Mouse (Mus musculus): ENCODE data around the gene Tle2. TPM values are rescaled to one million over a fixed set of nuclear protein-coding genes. Genes with fewer than 3 reads are reported as not detected.

Gene Tle2
- polyA plus RNA-seq, 1 experiment from 2014 or later: 27.5 TPM

- H3K9ac ChIP-seq: peak overlapping the region; percentile 60
- H3K4me2 ChIP-seq: peak overlapping the region; percentile 85
- no peak for TF ChIP-seq CTCF (IDR thresholded peaks at IDR 0.05; ENCODE audit: low read depth)
- no peaks in the 10 kb centered on the region for H3K9me3 ChIP-seq (ENCODE audit: low read depth, low read length)
- DNase-seq (peak; percentile 95), ATAC-seq (ENCODE audit: insufficient read depth) (peak; percentile 94)
- H3K4me1 ChIP-seq (ENCODE audit: insufficient read depth): peaks cover 2% of the 10 kb centered on the region; the same call in 1 of the 2 replicates
- H3K4me3 ChIP-seq (ENCODE audit: low read depth, low read length): peak overlapping the region; percentile 47
- H3K36me3 ChIP-seq (ENCODE audit: insufficient read depth): no peaks in the 10 kb centered on the region
- H3K27me3 ChIP-seq (ENCODE audit: insufficient read depth, low read length): no peaks in the 10 kb centered on the region
- H3K27ac ChIP-seq (ENCODE audit: low read depth): peak overlapping the region; percentile 73; the same call in 1 of the 2 replicates
- WGBS: 2% methylated on average over 37 of the region's 37 CpGs
Measured at GRCm38 (mm10) chr10:81633253-81634099, 59.1 kb downstream of the Tle2 start.

GRCm38 (mm10) chr10:81636338-81636737 is 62.0 kb downstream of the Tle2 start:
- ATAC-seq (ENCODE audit: insufficient read depth) (no peak), DNase-seq (no peak)
- 19% methylated on average over 8 of the region's 8 CpGs for WGBS
- Histone ChIP-seq H3K36me3 (ENCODE audit: insufficient read depth) (no peaks in the 10 kb centered on the region), H3K27me3 (ENCODE audit: insufficient read depth, low read length) (no peaks in the 10 kb centered on the region), H3K9ac (no peak overlapping the region), H3K9me3 (ENCODE audit: low read depth, low read length) (no peaks in the 10 kb centered on the region), H3K4me3 (ENCODE audit: low read depth, low read length) (no peak overlapping the region), H3K4me1 (ENCODE audit: insufficient read depth) (peaks cover 2% of the 10 kb centered on the region; the same call in 1 of the 2 replicates), H3K4me2 (no peak overlapping the region), H3K27ac (ENCODE audit: low read depth) (no peak overlapping the region)
- TF ChIP-seq CTCF (IDR thresholded peaks at IDR 0.05; ENCODE audit: low read depth): no peak

GRCm38 (mm10) chr10:81638101-81638500 is 63.7 kb downstream of the Tle2 start:
- Histone ChIP-seq H3K9ac (no peak overlapping the region), H3K4me2 (no peak overlapping the region), H3K27me3 (ENCODE audit: insufficient read depth, low read length) (no peaks in the 10 kb centered on the region), H3K9me3 (ENCODE audit: low read depth, low read length) (no peaks in the 10 kb centered on the region), H3K4me1 (ENCODE audit: insufficient read depth) (peaks cover 7% of the 10 kb centered on the region; the same call in 1 of the 2 replicates), H3K36me3 (ENCODE audit: insufficient read depth) (no peaks in the 10 kb centered on the region), H3K27ac (ENCODE audit: low read depth) (no peak overlapping the region), H3K4me3 (ENCODE audit: low read depth, low read length) (no peak overlapping the region)
- no peak for DNase-seq
- no peak for TF ChIP-seq CTCF (IDR thresholded peaks at IDR 0.05; ENCODE audit: low read depth)
- WGBS: 66% methylated on average over 6 of the region's 6 CpGs
- no peak for ATAC-seq (ENCODE audit: insufficient read depth)

Other genes with a start within 250 kb of the Tle2 start
- 13.6 and 15.0 TPM in 2 replicates for gene Tbxa2r, start 245.8 kb upstream of the Tle2 start, polyA plus RNA-seq (2014; fragmentation: Nextera tagmentation; extraction: Ambion mirVana)
- 0.05 and 0.08 TPM in 2 replicates for gene Gipc3, start 231.3 kb upstream of the Tle2 start, polyA plus RNA-seq (2014; fragmentation: Nextera tagmentation; extraction: Ambion mirVana)
- gene Hmg20b, start 224.1 kb upstream of the Tle2 start, polyA plus RNA-seq (2014; fragmentation: Nextera tagmentation; extraction: Ambion mirVana): 98.7 and 105 TPM in 2 replicates
- 7.7 and 8.5 TPM in 2 replicates for gene Mfsd12, start 217.1 kb upstream of the Tle2 start, polyA plus RNA-seq (2014; fragmentation: Nextera tagmentation; extraction: Ambion mirVana)
- gene 4930404N11Rik, start 208.7 kb upstream of the Tle2 start, polyA plus RNA-seq (2014; fragmentation: Nextera tagmentation; extraction: Ambion mirVana): 0.65 and 0.92 TPM in 2 replicates
- gene Fzr1, start 196.0 kb upstream of the Tle2 start, polyA plus RNA-seq (2014; fragmentation: Nextera tagmentation; extraction: Ambion mirVana): 109 and 116 TPM in 2 replicates
- 57.5 and 67.0 TPM in 2 replicates for gene Dohh, start 190.1 kb upstream of the Tle2 start, polyA plus RNA-seq (2014; fragmentation: Nextera tagmentation; extraction: Ambion mirVana)
- gene Gm48551, start 190.1 kb upstream of the Tle2 start, polyA plus RNA-seq (2014; fragmentation: Nextera tagmentation; extraction: Ambion mirVana): 2.8 and 3.8 TPM in 2 replicates
- gene Gm48552, start 185.6 kb upstream of the Tle2 start, polyA plus RNA-seq (2014; fragmentation: Nextera tagmentation; extraction: Ambion mirVana): 1.3 and 1.4 TPM in 2 replicates
- gene Smim24, start 181.5 kb upstream of the Tle2 start, polyA plus RNA-seq (2014; fragmentation: Nextera tagmentation; extraction: Ambion mirVana): 2.8 and 3.3 TPM in 2 replicates
- 86.0 and 86.5 TPM in 2 replicates for gene Nfic, start 118.9 kb upstream of the Tle2 start, polyA plus RNA-seq (2014; fragmentation: Nextera tagmentation; extraction: Ambion mirVana)
- gene Celf5, start 91.9 kb upstream of the Tle2 start, polyA plus RNA-seq (2014; fragmentation: Nextera tagmentation; extraction: Ambion mirVana): 0.09 and 0.30 TPM in 2 replicates
- gene Ncln, start 78.2 kb upstream of the Tle2 start, polyA plus RNA-seq (2014; fragmentation: Nextera tagmentation; extraction: Ambion mirVana): 82.1 and 97.3 TPM in 2 replicates
- gene S1pr4, start 74.4 kb upstream of the Tle2 start, polyA plus RNA-seq (2014; fragmentation: Nextera tagmentation; extraction: Ambion mirVana): 1.3 and 1.7 TPM in 2 replicates
- gene Gna15, start 50.3 kb upstream of the Tle2 start, polyA plus RNA-seq (2014; fragmentation: Nextera tagmentation; extraction: Ambion mirVana): 1.1 and 1.7 TPM in 2 replicates
- gene Gna11, start 29.4 kb upstream of the Tle2 start, polyA plus RNA-seq (2014; fragmentation: Nextera tagmentation; extraction: Ambion mirVana): 81.2 and 88.2 TPM in 2 replicates
- gene Aes, start 15.1 kb upstream of the Tle2 start, polyA plus RNA-seq (2014; fragmentation: Nextera tagmentation; extraction: Ambion mirVana): 360 and 404 TPM in 2 replicates
- gene Tle6, start 26.5 kb downstream of the Tle2 start, polyA plus RNA-seq (2014; fragmentation: Nextera tagmentation; extraction: Ambion mirVana): 24.1 and 25.2 TPM in 2 replicates
- gene BC025920, start 31.7 kb downstream of the Tle2 start, polyA plus RNA-seq (2014; fragmentation: Nextera tagmentation; extraction: Ambion mirVana): 0.58 and 0.61 TPM in 2 replicates
- 35.8 and 39.3 TPM in 2 replicates for gene Sirt6, start 53.2 kb downstream of the Tle2 start, polyA plus RNA-seq (2014; fragmentation: Nextera tagmentation; extraction: Ambion mirVana)
- gene Ankrd24, start 54.0 kb downstream of the Tle2 start, polyA plus RNA-seq (2014; fragmentation: Nextera tagmentation; extraction: Ambion mirVana): 6.1 and 7.3 TPM in 2 replicates
- gene Gm10778, start 74.5 kb downstream of the Tle2 start, polyA plus RNA-seq (2014; fragmentation: Nextera tagmentation; extraction: Ambion mirVana): 4.0 and 4.7 TPM in 2 replicates
- gene Zfp433, start 130.3 kb downstream of the Tle2 start, polyA plus RNA-seq (2014; fragmentation: Nextera tagmentation; extraction: Ambion mirVana): 18.1 and 22.9 TPM in 2 replicates
- 14.2 and 14.4 TPM in 2 replicates for gene Gm3055, start 196.6 kb downstream of the Tle2 start, polyA plus RNA-seq (2014; fragmentation: Nextera tagmentation; extraction: Ambion mirVana)
- gene Gm4767, start 237.6 kb downstream of the Tle2 start, polyA plus RNA-seq (2014; fragmentation: Nextera tagmentation; extraction: Ambion mirVana): 3.6 and 4.0 TPM in 2 replicates